Mouse (Mus musculus) embryonic fibroblast, embryonic 13.5 days (primary cell): ENCODE results near the gene Mip.

Experiments used
- CTCF ChIP-seq: IDR thresholded peaks from 2 replicates; pipeline ENCODE4 v1.5.1; 2011; ENCODE audit warnings: mild to moderate bottlenecking, control low read depth, low read length, moderate library complexity, borderline replicate concordance; ENCODE audit not compliant: insufficient read depth
- POLR2A ChIP-seq: IDR thresholded peaks from 2 replicates; pipeline ENCODE4 v1.6.1; 2011; ENCODE audit warnings: low read depth, mild to moderate bottlenecking, control low read depth, low read length, moderate library complexity

GRCm38 (mm10) chr10:128191472-128191871, 34.2 kb upstream of the Mip start:
- TF ChIP-seq CTCF (no peak), POLR2A (no peak)
